Mouse (Mus musculus): ENCODE measurements around the gene Kif16b.

Gene Kif16b

GRCm38 (mm10) chr2:142900862-142901805, at the start of gene Kif16b:
Gene Kif16b, minus strand, starts transcription at chr2:142901531.
- peak; percentile 96 for DNase-seq (ENCODE audit: low read depth, low spot score)

GRCm38 (mm10) chr2:142940899-142941642, 39.7 kb upstream of the Kif16b start:
- no peak for DNase-seq (ENCODE audit: low read depth, low spot score)

GRCm38 (mm10) chr2:142930445-142930844, 29.1 kb upstream of the Kif16b start:
- no peak for DNase-seq (ENCODE audit: low read depth, low spot score)

- no peak for DNase-seq (ENCODE audit: low read depth, low spot score)
Observed at GRCm38 (mm10) chr2:142929226-142930112, 28.1 kb upstream of the Kif16b start.

GRCm38 (mm10) chr2:142910808-142911388, 9.6 kb upstream of the Kif16b start:
- no peak for DNase-seq (ENCODE audit: low read depth, low spot score)

GRCm38 (mm10) chr2:142909213-142909612, 7.9 kb upstream of the Kif16b start:
- DNase-seq (ENCODE audit: low read depth, low spot score) = no peak

GRCm38 (mm10) chr2:142907056-142907455, 5.7 kb upstream of the Kif16b start:
- no peak for DNase-seq (ENCODE audit: low read depth, low spot score)

- DNase-seq (ENCODE audit: low read depth, low spot score) = peak; percentile 96
Observed at GRCm38 (mm10) chr2:142902905-142903895, 1.9 kb upstream of the Kif16b start.

- peak; percentile 39 for DNase-seq (ENCODE audit: low read depth, low spot score)
Observed at GRCm38 (mm10) chr2:142900120-142900861, 1.0 kb downstream of the Kif16b start.

- no peak for DNase-seq (ENCODE audit: low read depth, low spot score)
Observed at GRCm38 (mm10) chr2:142893780-142894179, 7.6 kb downstream of the Kif16b start.

GRCm38 (mm10) chr2:142891283-142891682, 10.0 kb downstream of the Kif16b start:
- no peak for DNase-seq (ENCODE audit: low read depth, low spot score)

GRCm38 (mm10) chr2:142884456-142884855, 16.9 kb downstream of the Kif16b start:
- DNase-seq (ENCODE audit: low read depth, low spot score) = no peak

- no peak for DNase-seq (ENCODE audit: low read depth, low spot score)
Observed at GRCm38 (mm10) chr2:142883625-142883994, 17.7 kb downstream of the Kif16b start.

GRCm38 (mm10) chr2:142882871-142883624, 18.3 kb downstream of the Kif16b start:
- no peak for DNase-seq (ENCODE audit: low read depth, low spot score)

- DNase-seq (ENCODE audit: low read depth, low spot score) = no peak
Observed at GRCm38 (mm10) chr2:142882466-142882865, 18.9 kb downstream of the Kif16b start.

GRCm38 (mm10) chr2:142881177-142881576, 20.2 kb downstream of the Kif16b start:
- no peak for DNase-seq (ENCODE audit: low read depth, low spot score)

GRCm38 (mm10) chr2:142879257-142879818, 22.0 kb downstream of the Kif16b start:
- no peak for DNase-seq (ENCODE audit: low read depth, low spot score)

- no peak for DNase-seq (ENCODE audit: low read depth, low spot score)
Observed at GRCm38 (mm10) chr2:142876636-142877035, 24.7 kb downstream of the Kif16b start.
